Mouse (Mus musculus): ENCODE measurements at regions not wholly inside any gene's neighbourhood (a gene's known extent, or its start where the extent isn't known, plus 50 kb on each side); places are given as distances from the start of the nearest gene placed in this dataset.

GRCm38 (mm10) chr2:81089121-81089520, 472.1 kb downstream of the Nup35 start:
- H3K4me1 ChIP-seq (replicated peaks; ENCODE audit: control insufficient read depth, insufficient read depth, low read length): no peaks in the 10 kb centered on the region
- ATAC-seq (ENCODE audit: low FRiP score): no peak
- no peak overlapping the region for H3K9ac ChIP-seq (ENCODE audit: low read depth, low read length)
- no peak overlapping the region for H3K27ac ChIP-seq (ENCODE audit: low read depth, low read length)
- no peak overlapping the region for H3K4me3 ChIP-seq (ENCODE audit: low read depth, low read length)
- no peaks in the 10 kb centered on the region for H3K27me3 ChIP-seq (ENCODE audit: control insufficient read depth, insufficient read depth, low read length)
- H3K36me3 ChIP-seq (ENCODE audit: control insufficient read depth, insufficient read depth, low read length): no peaks in the 10 kb centered on the region
- H3K9me3 ChIP-seq (ENCODE audit: control insufficient read depth, low read length): no peaks in the 10 kb centered on the region
- DNase-seq (ENCODE audit: low spot score): no peak
- H3K4me2 ChIP-seq (replicated peaks; ENCODE audit: low read depth, low read length): no peak overlapping the region

- Histone ChIP-seq H3K27me3 (ENCODE audit: control insufficient read depth, insufficient read depth, low read length) (no peaks in the 10 kb centered on the region), H3K9ac (ENCODE audit: low read depth, low read length) (no peak overlapping the region), H3K27ac (ENCODE audit: low read depth, low read length) (no peak overlapping the region), H3K4me2 (replicated peaks; ENCODE audit: low read depth, low read length) (no peak overlapping the region), H3K4me1 (replicated peaks; ENCODE audit: control insufficient read depth, insufficient read depth, low read length) (no peaks in the 10 kb centered on the region), H3K36me3 (ENCODE audit: control insufficient read depth, insufficient read depth, low read length) (no peaks in the 10 kb centered on the region), H3K4me3 (ENCODE audit: low read depth, low read length) (no peak overlapping the region), H3K9me3 (ENCODE audit: control insufficient read depth, low read length) (no peaks in the 10 kb centered on the region)
- ATAC-seq (ENCODE audit: low FRiP score) (no peak), DNase-seq (ENCODE audit: low spot score) (no peak)
- 51% methylated on average over 3 of the region's 3 CpGs for WGBS
Measured at GRCm38 (mm10) chr2:81105834-81106233, 488.8 kb downstream of the Nup35 start.

- Histone ChIP-seq H3K4me2 (replicated peaks; ENCODE audit: low read depth, low read length) (no peak overlapping the region), H3K9ac (ENCODE audit: low read depth, low read length) (no peak overlapping the region), H3K36me3 (ENCODE audit: control insufficient read depth, insufficient read depth, low read length) (no peaks in the 10 kb centered on the region), H3K4me3 (ENCODE audit: low read depth, low read length) (no peak overlapping the region), H3K4me1 (replicated peaks; ENCODE audit: control insufficient read depth, insufficient read depth, low read length) (no peaks in the 10 kb centered on the region), H3K27me3 (ENCODE audit: control insufficient read depth, insufficient read depth, low read length) (no peaks in the 10 kb centered on the region), H3K27ac (ENCODE audit: low read depth, low read length) (no peak overlapping the region), H3K9me3 (ENCODE audit: control insufficient read depth, low read length) (no peaks in the 10 kb centered on the region)
- no peak for DNase-seq (ENCODE audit: low spot score)
- WGBS: 89% methylated on average over 2 of the region's 2 CpGs
- no peak for ATAC-seq (ENCODE audit: low FRiP score)
Measured at GRCm38 (mm10) chr2:81118757-81119156, 501.7 kb downstream of the Nup35 start.

GRCm38 (mm10) chr2:81120460-81121051, 503.5 kb downstream of the Nup35 start:
- Histone ChIP-seq H3K4me3 (ENCODE audit: low read depth, low read length) (no peak overlapping the region), H3K9me3 (ENCODE audit: control insufficient read depth, low read length) (no peaks in the 10 kb centered on the region), H3K27me3 (ENCODE audit: control insufficient read depth, insufficient read depth, low read length) (no peaks in the 10 kb centered on the region), H3K27ac (ENCODE audit: low read depth, low read length) (no peak overlapping the region), H3K36me3 (ENCODE audit: control insufficient read depth, insufficient read depth, low read length) (no peaks in the 10 kb centered on the region), H3K4me1 (replicated peaks; ENCODE audit: control insufficient read depth, insufficient read depth, low read length) (no peaks in the 10 kb centered on the region), H3K9ac (ENCODE audit: low read depth, low read length) (no peak overlapping the region), H3K4me2 (replicated peaks; ENCODE audit: low read depth, low read length) (no peak overlapping the region)
- no peak for DNase-seq (ENCODE audit: low spot score)
- 73% methylated on average over 2 of the region's 2 CpGs for WGBS
- no peak for ATAC-seq (ENCODE audit: low FRiP score)

- ATAC-seq (ENCODE audit: low FRiP score) (no peak), DNase-seq (ENCODE audit: low spot score) (no peak)
- H3K9me3 ChIP-seq (ENCODE audit: control insufficient read depth, low read length): no peaks in the 10 kb centered on the region
- 85% methylated on average over 2 of the region's 2 CpGs for WGBS
- no peaks in the 10 kb centered on the region for H3K36me3 ChIP-seq (ENCODE audit: control insufficient read depth, insufficient read depth, low read length)
- H3K4me2 ChIP-seq (replicated peaks; ENCODE audit: low read depth, low read length): no peak overlapping the region
- no peak overlapping the region for H3K4me3 ChIP-seq (ENCODE audit: low read depth, low read length)
- H3K27ac ChIP-seq (ENCODE audit: low read depth, low read length): no peak overlapping the region
- no peak overlapping the region for H3K9ac ChIP-seq (ENCODE audit: low read depth, low read length)
- H3K27me3 ChIP-seq (ENCODE audit: control insufficient read depth, insufficient read depth, low read length): no peaks in the 10 kb centered on the region
- no peaks in the 10 kb centered on the region for H3K4me1 ChIP-seq (replicated peaks; ENCODE audit: control insufficient read depth, insufficient read depth, low read length)
Measured at GRCm38 (mm10) chr2:81136473-81137082, 519.5 kb downstream of the Nup35 start.

DNA sequence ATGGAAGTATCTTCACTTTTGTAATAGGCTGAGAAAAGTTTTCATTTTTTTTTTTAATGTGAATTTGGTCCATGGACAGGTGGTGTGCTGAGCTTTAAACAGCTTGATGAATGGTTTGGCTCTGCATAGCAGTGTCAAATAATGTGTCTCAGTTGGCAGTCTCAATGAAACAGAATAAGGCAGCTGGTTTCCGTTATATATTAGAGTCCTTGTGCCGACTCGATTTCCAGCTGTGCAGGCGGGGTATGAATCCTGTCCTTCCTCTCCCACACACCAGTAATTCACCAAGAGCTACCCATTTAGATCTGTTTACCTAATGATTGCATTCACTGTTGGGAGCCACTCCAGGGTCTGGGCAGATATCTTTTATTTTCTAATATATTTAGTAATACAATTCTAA, 526.6 kb downstream of the Nup35 start:
- Histone ChIP-seq H3K27ac (ENCODE audit: low read depth, low read length) (no peak overlapping the region), H3K4me2 (replicated peaks; ENCODE audit: low read depth, low read length) (no peak overlapping the region), H3K4me1 (replicated peaks; ENCODE audit: control insufficient read depth, insufficient read depth, low read length) (no peaks in the 10 kb centered on the region), H3K9me3 (ENCODE audit: control insufficient read depth, low read length) (no peaks in the 10 kb centered on the region), H3K4me3 (ENCODE audit: low read depth, low read length) (no peak overlapping the region), H3K9ac (ENCODE audit: low read depth, low read length) (no peak overlapping the region), H3K27me3 (ENCODE audit: control insufficient read depth, insufficient read depth, low read length) (no peaks in the 10 kb centered on the region), H3K36me3 (ENCODE audit: control insufficient read depth, insufficient read depth, low read length) (no peaks in the 10 kb centered on the region)
- ATAC-seq (ENCODE audit: low FRiP score): peak; percentile 33; the same call in 1 of the 2 replicates
- 48% methylated on average over 4 of the region's 4 CpGs for WGBS
- peak; percentile 8 for DNase-seq (ENCODE audit: low spot score)

- Histone ChIP-seq H3K9ac (ENCODE audit: low read depth, low read length) (no peak overlapping the region), H3K36me3 (ENCODE audit: control insufficient read depth, insufficient read depth, low read length) (no peaks in the 10 kb centered on the region), H3K27ac (ENCODE audit: low read depth, low read length) (no peak overlapping the region), H3K27me3 (ENCODE audit: control insufficient read depth, insufficient read depth, low read length) (no peaks in the 10 kb centered on the region), H3K4me1 (replicated peaks; ENCODE audit: control insufficient read depth, insufficient read depth, low read length) (no peaks in the 10 kb centered on the region), H3K4me3 (ENCODE audit: low read depth, low read length) (no peak overlapping the region), H3K4me2 (replicated peaks; ENCODE audit: low read depth, low read length) (no peak overlapping the region), H3K9me3 (ENCODE audit: control insufficient read depth, low read length) (no peaks in the 10 kb centered on the region)
- DNase-seq (ENCODE audit: low spot score): no peak
- 92% methylated on average over 1 of the region's 1 CpGs for WGBS
- no peak for ATAC-seq (ENCODE audit: low FRiP score)
Measured at GRCm38 (mm10) chr2:81146458-81146857, 529.4 kb downstream of the Nup35 start.

- DNase-seq (ENCODE audit: low spot score) (no peak), ATAC-seq (ENCODE audit: low FRiP score) (no peak)
- Histone ChIP-seq H3K27me3 (ENCODE audit: control insufficient read depth, insufficient read depth, low read length) (no peaks in the 10 kb centered on the region), H3K9me3 (ENCODE audit: control insufficient read depth, low read length) (no peaks in the 10 kb centered on the region), H3K27ac (ENCODE audit: low read depth, low read length) (no peak overlapping the region), H3K9ac (ENCODE audit: low read depth, low read length) (no peak overlapping the region), H3K4me1 (replicated peaks; ENCODE audit: control insufficient read depth, insufficient read depth, low read length) (no peaks in the 10 kb centered on the region), H3K4me2 (replicated peaks; ENCODE audit: low read depth, low read length) (no peak overlapping the region), H3K4me3 (ENCODE audit: low read depth, low read length) (no peak overlapping the region), H3K36me3 (ENCODE audit: control insufficient read depth, insufficient read depth, low read length) (no peaks in the 10 kb centered on the region)
- 93% methylated on average over 1 of the region's 1 CpGs for WGBS
Measured at GRCm38 (mm10) chr2:81148112-81148511, 531.1 kb downstream of the Nup35 start.

DNA sequence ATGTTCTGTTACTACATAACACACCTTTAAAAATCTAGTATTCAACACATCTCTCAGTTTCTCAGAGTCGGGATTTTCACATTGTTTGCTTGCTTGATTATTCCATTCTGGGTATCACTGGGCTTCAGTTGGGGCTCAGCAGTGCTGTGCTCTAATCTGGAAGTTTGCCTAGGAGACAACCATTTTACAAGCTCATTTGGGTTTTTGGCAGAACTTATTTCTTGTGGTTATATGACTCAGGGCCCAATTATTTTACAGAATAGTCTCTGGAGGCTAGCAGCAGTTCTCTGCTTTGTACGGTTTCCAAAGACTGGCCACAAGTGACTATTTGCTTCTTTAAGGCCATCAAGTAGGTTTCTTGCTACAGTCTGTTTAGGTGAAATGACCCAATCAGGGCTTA, 565.4 kb downstream of the Nup35 start:
- 84% methylated on average over 2 of the region's 2 CpGs for WGBS
- Histone ChIP-seq H3K27me3 (ENCODE audit: control insufficient read depth, insufficient read depth, low read length) (no peaks in the 10 kb centered on the region), H3K9ac (ENCODE audit: low read depth, low read length) (no peak overlapping the region)

More for the DNA sequence above, 565.4 kb downstream of the Nup35 start:
- ATAC-seq (ENCODE audit: low FRiP score): no peak
- Histone ChIP-seq H3K4me3 (ENCODE audit: low read depth, low read length) (no peak overlapping the region), H3K9me3 (ENCODE audit: control insufficient read depth, low read length) (no peaks in the 10 kb centered on the region), H3K4me2 (replicated peaks; ENCODE audit: low read depth, low read length) (no peak overlapping the region), H3K4me1 (replicated peaks; ENCODE audit: control insufficient read depth, insufficient read depth, low read length) (no peaks in the 10 kb centered on the region), H3K27ac (ENCODE audit: low read depth, low read length) (no peak overlapping the region), H3K36me3 (ENCODE audit: control insufficient read depth, insufficient read depth, low read length) (no peaks in the 10 kb centered on the region)
- DNase-seq (ENCODE audit: low spot score): no peak

All from hindbrain, embryonic 11.5 days (tissue).